Mouse (Mus musculus) embryonic fibroblast, embryonic 13.5 days (primary cell): ENCODE data around the gene Hnrnpu. TPM values are rescaled to one million over a fixed set of nuclear protein-coding genes. Genes with fewer than 3 reads are reported as not detected.
"Not testable (repeated sequence)": the region's sequence is repeated elsewhere in the genome, so short reads cannot be mapped to it uniquely, and the experiment has no call there.

Experiments
- H3K27ac ChIP-seq: 2 replicates; pipeline ENCODE4 v1.5.1; 2012; ENCODE audit warnings: low read length, control low read depth, inconsistent platforms; ENCODE audit not compliant: insufficient read depth
- H3K4me1 ChIP-seq: 2 replicates; pipeline ENCODE4 v1.6.1; 2011; ENCODE audit warnings: low read length; ENCODE audit not compliant: control insufficient read depth, insufficient read depth
- H3K4me3 ChIP-seq: 2 replicates; pipeline ENCODE4 v1.5.1; 2011; ENCODE audit warnings: mild to moderate bottlenecking, control low read depth, low read length; ENCODE audit not compliant: insufficient read depth
- CTCF ChIP-seq: IDR thresholded peaks from 2 replicates; pipeline ENCODE4 v1.5.1; 2011; ENCODE audit warnings: mild to moderate bottlenecking, control low read depth, low read length, moderate library complexity, borderline replicate concordance; ENCODE audit not compliant: insufficient read depth
- POLR2A ChIP-seq: IDR thresholded peaks from 2 replicates; pipeline ENCODE4 v1.6.1; 2011; ENCODE audit warnings: low read depth, mild to moderate bottlenecking, control low read depth, low read length, moderate library complexity
- polyA plus RNA-seq: library from polyadenylated mRNA; stranded (reverse); fragments of >200 nt; gene quantifications from 2 replicates; pipeline ENCODE4 v1.2.4, GENCODE M21; 2011; ENCODE audit warnings: low read depth; ENCODE audit not compliant: missing spikeins, insufficient read length

The Hnrnpu gene
- polyA plus RNA-seq, 1 experiment, result 619 TPM

DNA sequence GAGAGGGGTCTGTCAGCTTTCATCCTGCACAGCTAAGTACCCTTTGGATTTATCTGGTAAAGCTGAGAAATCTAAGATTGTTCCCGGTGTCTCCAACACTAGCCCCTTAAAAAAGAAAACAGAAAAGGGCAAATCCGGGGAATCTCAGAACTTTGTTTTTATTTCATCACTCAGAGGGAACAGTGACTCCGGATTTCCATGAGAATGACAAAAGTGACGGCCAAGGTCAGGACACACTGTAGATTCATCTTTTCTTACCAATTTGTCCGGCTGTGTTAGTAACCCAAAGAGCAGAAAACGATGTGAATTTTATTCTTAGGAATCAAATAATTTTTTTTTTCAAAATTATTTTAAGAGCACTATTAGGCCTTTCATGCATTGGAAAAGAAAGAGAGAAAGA, 30.5 kb upstream of the Hnrnpu start:
- Histone ChIP-seq H3K4me3 (no peak overlapping the region), H3K4me1 (peaks cover 8% of the 10 kb centered on the region), H3K27ac (no peak overlapping the region; the same call in 1 of the 2 replicates)
- TF ChIP-seq POLR2A (no peak), CTCF (no peak)

DNA sequence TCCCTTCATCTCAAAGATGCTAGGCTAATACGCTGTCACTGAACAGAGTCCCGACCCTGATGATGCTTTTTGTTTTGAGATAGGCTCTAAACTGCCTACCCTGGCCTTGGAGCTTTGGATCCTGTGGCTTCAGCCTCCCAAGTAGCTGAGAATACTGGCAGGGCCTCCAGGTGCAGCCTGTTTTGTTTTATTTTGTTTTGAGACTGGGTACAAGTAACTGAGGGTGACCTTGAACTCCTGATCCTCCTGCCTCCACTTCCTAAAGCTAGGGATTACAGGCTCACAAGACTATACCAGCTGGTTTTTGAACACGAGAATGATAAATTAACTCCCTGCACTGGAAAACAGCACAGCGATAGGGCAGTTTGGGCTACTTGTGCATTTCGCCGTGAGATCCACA, 27.6 kb upstream of the Hnrnpu start:
- Histone ChIP-seq H3K4me3 (no peak overlapping the region), H3K4me1 (peaks cover 8% of the 10 kb centered on the region), H3K27ac (no peak overlapping the region)
- TF ChIP-seq CTCF, result no peak
- TF ChIP-seq POLR2A, result no peak

DNA sequence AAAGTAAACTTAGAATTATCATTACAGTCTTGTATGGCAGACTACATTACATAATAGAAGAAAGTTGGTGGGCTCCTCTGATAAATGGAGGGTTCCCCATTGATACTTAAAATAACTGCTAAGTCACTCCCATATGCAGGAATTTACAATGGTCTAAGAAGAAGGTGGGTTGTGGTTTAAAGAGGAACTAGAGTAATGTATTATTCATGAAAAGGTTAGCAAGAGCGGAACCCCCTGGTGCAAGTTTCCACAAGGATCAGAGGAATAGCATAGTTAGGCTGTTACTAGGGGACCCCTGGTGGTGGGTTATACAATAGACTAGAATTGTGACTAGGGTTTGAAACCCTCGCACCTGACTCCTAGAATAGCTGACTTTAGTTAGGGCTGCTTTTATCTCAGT, 23.1 kb upstream of the Hnrnpu start:
- Histone ChIP-seq H3K4me3 (no peak overlapping the region), H3K4me1 (no peaks in the 10 kb centered on the region), H3K27ac (no peak overlapping the region)
- TF ChIP-seq CTCF (no peak), POLR2A (no peak)

DNA sequence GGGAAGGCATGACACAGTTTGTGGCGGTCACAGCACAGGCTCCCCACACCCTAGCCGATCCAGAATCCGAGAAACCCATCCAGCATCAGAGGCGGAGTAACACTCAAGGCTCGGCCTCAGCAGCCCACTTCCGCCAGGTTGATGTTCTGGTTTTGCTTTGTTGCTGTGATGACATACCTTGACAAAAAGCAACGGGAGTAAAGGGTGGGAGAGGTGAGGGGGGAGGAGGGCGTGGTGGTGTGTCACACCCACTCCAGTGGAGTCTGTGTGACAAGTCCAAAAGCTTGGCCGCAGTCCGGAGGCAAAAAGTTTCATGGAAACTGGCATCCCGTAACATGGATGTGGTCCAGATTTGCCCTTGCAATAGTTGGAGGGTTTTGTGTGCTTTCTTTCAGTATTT, 22.7 kb upstream of the Hnrnpu start:
- H3K4me1 ChIP-seq, result no peaks in the 10 kb centered on the region
- no peak overlapping the region for H3K4me3 ChIP-seq
- no peak for TF ChIP-seq POLR2A
- TF ChIP-seq CTCF, result no peak
- no peak overlapping the region for H3K27ac ChIP-seq

DNA sequence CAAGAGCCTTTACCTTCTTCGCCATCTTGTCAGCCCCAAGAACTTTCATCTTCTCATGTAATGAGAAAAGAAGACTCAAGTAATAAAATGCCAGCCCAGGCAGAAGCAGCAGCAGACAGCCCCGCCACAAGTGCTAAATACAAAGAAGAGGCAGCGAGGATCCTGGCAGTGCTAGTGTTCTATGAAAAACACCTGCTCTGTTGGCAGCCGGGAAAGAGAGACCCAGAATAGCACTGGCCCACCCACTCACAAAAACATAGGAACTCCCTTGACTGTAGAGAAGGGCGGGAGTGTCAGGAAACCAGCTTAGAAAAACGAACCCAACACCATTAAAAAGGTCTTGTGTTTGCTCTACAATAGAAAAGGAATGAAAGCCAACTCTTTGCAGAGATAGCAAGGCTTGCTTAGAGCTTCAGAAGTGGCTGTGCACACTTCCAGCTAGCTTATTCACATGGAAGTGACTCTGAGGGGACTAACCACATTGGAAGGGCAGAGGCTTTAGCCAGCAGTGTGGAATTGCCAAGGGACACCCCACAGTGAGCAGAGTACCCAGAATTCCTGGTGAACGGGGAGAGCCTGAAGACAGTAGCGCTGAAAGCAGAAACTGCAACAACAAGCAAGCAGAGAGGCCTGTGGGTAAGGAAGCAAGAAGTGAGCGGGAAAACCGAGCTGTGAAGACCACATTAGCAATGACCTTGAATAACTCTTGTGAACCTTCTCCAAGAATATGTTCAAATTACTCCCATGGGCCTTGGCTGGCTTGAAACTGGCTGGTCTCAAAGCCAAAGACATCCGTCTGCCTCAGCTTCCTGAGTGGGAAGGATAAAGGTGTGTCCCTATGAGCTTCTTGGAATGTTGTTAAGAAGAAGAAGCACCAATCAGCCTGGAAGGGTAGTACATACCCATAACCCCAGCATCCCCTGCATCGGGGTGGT, 20.4 kb upstream of the Hnrnpu start:
- Histone ChIP-seq H3K4me1 (no peaks in the 10 kb centered on the region), H3K4me3 (no peak overlapping the region), H3K27ac (no peak overlapping the region)
- TF ChIP-seq POLR2A (no peak), CTCF (no peak)

DNA sequence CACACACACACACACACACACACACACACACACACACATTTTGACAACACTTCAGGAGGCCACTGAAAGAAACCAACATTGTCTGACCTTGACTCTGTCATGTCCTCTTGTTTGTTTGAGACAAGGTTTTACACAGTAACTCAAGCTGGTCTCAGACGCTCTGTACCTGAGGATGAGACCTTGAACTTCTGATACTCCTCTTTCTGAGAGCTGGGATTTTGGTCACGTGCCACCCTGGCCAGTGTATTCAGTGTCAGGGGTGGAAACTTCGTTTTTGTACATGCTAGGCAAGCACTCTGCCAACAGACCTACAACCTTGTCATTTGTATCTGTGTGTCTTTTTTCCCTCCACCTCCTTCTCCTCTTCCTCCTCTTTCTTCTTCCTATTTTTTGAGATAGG, 17.0 kb upstream of the Hnrnpu start:
- H3K4me3 ChIP-seq, result no peak overlapping the region
- no peaks in the 10 kb centered on the region for H3K4me1 ChIP-seq
- TF ChIP-seq POLR2A, result no peak
- TF ChIP-seq CTCF, result no peak

DNA sequence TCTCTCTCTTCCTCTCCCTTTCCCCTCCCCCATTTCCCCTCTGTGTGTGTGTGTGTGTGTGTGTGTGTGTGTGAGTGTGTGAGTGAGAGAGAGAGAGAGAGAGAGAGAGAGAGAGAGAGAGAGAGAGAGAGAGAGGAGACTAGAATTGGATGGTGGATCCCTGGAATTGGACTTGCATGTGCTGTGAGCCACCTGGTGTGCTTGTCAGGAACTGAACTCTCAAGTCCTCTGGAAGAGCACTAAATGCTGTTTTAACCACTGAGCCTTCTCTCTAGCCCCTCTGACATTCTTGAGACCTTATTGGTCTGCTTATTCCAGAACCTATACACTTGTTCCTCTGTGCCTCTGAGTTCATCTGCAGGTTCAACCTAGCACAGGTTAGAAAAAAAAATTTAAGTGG, 14.0 kb upstream of the Hnrnpu start:
- Histone ChIP-seq H3K4me1 (no peaks in the 10 kb centered on the region), H3K27ac (no peak overlapping the region), H3K4me3 (no peak overlapping the region)
- TF ChIP-seq POLR2A (no peak), CTCF (no peak)

More for the DNA sequence above, 17.0 kb upstream of the Hnrnpu start:
- no peak overlapping the region for H3K27ac ChIP-seq

DNA sequence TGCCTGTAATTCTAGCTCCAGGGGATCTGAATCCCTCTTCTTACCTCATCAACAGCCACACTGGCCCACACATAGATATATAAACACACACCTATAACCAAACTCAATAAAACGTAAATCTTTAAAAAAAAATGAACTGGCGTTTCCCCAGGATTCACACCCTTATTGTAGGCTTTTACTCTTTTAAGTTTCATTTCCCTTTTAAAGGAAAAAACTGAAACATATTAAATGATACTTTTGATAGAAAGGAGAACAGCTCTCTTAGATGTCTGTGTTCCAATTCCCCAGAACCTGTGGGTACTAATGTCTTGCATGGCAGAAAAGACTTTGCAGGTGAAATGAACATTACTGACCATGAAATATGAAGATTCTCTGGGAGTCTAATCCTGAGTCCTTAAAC, 13.2 kb upstream of the Hnrnpu start:
- Histone ChIP-seq H3K4me1 (no peaks in the 10 kb centered on the region), H3K4me3 (no peak overlapping the region), H3K27ac (no peak overlapping the region)
- TF ChIP-seq POLR2A (no peak), CTCF (no peak)

DNA sequence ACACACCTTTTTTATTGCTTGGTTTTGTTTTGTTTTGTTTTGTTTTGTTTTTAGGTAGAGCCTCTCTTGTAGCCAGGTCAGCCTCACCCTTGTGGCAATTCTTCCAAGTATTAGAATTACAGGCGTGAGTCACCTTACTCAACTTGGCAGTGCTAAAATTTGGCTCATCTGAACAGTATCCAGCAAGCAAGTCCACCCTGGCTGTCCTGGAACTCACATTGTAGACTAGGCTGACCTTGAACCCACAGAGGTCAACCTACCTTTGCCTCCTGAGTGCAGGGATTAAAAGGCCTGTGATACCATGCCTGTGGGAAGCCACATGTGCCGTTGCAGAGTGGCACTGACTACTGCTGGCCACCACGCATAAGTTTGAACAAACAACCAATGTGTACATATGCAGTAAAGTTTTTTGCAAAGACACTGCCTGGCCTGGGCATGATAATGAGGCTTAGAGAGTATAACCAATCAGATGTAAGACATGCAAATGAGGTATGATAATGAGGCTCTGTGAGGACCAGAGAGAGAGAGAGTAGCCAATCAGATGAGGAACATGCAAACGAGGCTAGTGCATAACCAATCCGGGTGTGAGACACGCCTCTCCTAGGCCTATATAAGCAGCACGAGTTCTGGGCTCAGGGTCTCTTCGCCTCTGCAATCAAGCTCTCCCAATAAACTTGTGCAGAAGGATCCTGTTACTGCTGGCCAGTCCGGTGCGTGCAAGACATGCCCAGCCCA, 6.6 kb upstream of the Hnrnpu start:
- not testable (repeated sequence) for H3K27ac ChIP-seq, H3K4me1 ChIP-seq

DNA sequence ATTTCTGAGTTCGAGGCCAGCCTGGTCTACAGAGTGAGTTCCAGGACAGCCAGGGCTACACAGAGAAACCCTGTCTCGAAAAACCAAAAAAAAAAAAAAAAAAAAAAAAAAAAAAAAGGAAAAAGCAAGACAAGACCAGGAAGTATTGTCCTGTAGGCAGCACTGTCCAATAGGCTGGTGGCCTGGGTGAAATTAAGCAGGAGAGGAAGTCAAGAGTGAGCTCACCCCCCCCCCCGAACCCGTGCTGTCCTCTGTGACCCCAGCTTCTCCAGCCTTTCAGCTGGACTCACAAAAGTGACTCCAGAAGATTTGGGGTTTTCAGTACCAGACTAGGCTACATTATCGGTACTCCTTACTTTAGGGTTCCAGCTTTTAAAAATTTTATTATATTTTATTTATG, 5.0 kb upstream of the Hnrnpu start:
- H3K4me1 ChIP-seq, result peaks cover 2% of the 10 kb centered on the region; the same call in 1 of the 2 replicates
- no peak for TF ChIP-seq CTCF
- TF ChIP-seq POLR2A, result no peak
- no peak overlapping the region for H3K27ac ChIP-seq
- no peak overlapping the region for H3K4me3 ChIP-seq

More for the DNA sequence above, 6.6 kb upstream of the Hnrnpu start:
- not testable (repeated sequence) for H3K4me3 ChIP-seq
